15 mouse cellular contexts compared by ENCODE assay signal in genomic region chr1:23906082-23906481, GRCm38 (mm10). TPM values are rescaled to one million over a fixed set of nuclear protein-coding genes. Genes with fewer than 3 reads are reported as not detected.
DNase-seq lines count a peak whose midpoint lies in the region; ATAC-seq and TF ChIP-seq lines count a peak whose summit lies in the region.
"Had no signal": no experiment of that assay in that cellular context is flagged by ENCODE, and none has a peak within 500 bp of the region (broad histone marks: within the 10 kb centered on the region; RNA-seq: fewer than 3 reads in every experiment).

No protein-coding gene starts in this region.

- H3K4me1 ChIP-seq in kidney, postnatal 0 days (replicated peaks; ENCODE audit: insufficient read depth, low read length) = no peaks in the 10 kb centered on the region
- H3K4me1 ChIP-seq in E14TG2a.4 (replicated peaks; ENCODE audit: low read depth, low read length) = peaks cover 9% of the 10 kb centered on the region
- H3K4me1 ChIP-seq: midbrain, embryonic 12.5 days; neural tube, embryonic 15.5 days had no signal

- no peak overlapping the region for H3K27ac ChIP-seq in kidney, postnatal 0 days
- H3K27ac ChIP-seq: liver, embryonic 15.5 days; midbrain, embryonic 12.5 days; neural tube, embryonic 15.5 days had no signal

- H3K27me3 ChIP-seq in kidney, postnatal 0 days (ENCODE audit: insufficient read depth, low read length) = no peaks in the 10 kb centered on the region
- no peaks in the 10 kb centered on the region for H3K27me3 ChIP-seq in E14TG2a.4 (ENCODE audit: insufficient read depth, low read length)
- H3K27me3 ChIP-seq: liver, embryonic 15.5 days; midbrain, embryonic 12.5 days; neural tube, embryonic 15.5 days had no signal

- H3K9me3 ChIP-seq in kidney, postnatal 0 days (replicated peaks; ENCODE audit: low read length) = no peaks in the 10 kb centered on the region
- no peaks in the 10 kb centered on the region for H3K9me3 ChIP-seq in E14TG2a.4 (ENCODE audit: low read length)
- H3K9me3 ChIP-seq: liver, embryonic 15.5 days; midbrain, embryonic 12.5 days; neural tube, embryonic 15.5 days had no signal

- H3K4me2 ChIP-seq in kidney, postnatal 0 days (ENCODE audit: low read length) = no peak overlapping the region
- H3K4me2 ChIP-seq: liver, embryonic 15.5 days; midbrain, embryonic 12.5 days; neural tube, embryonic 15.5 days had no signal

- no peaks in the 10 kb centered on the region for H3K36me3 ChIP-seq in kidney, postnatal 0 days (ENCODE audit: insufficient read depth, low read length)
- no peaks in the 10 kb centered on the region for H3K36me3 ChIP-seq in E14TG2a.4 (ENCODE audit: insufficient read depth, low read length)
- H3K36me3 ChIP-seq: liver, embryonic 15.5 days; midbrain, embryonic 12.5 days; neural tube, embryonic 15.5 days had no signal

- peak; percentile 45 for DNase-seq in kidney, postnatal 0 days (ENCODE audit: low spot score)
- DNase-seq in kidney, postnatal 36 days = no peak
- DNase-seq in A20 (ENCODE audit: low read depth, low spot score) = peak; percentile 44
- DNase-seq in induced T-regulatory cell, adult 2 months (ENCODE audit: low read depth) = peak; percentile 68
- DNase-seq in layer of hippocampus, adult 8-10 months (ENCODE audit: low spot score in 2 of 2) = no peak
- no peak for DNase-seq in heart, adult 8-10 months (ENCODE audit: low spot score)
- DNase-seq: cerebellum, adult 9-10 months; heart, postnatal 14 days; kidney, adult 8-10 months; layer of hippocampus, postnatal 36 days; right cerebral cortex, postnatal 4 days had no signal

- H3K9ac ChIP-seq in kidney, postnatal 0 days (ENCODE audit: low read depth, low read length) = no peak overlapping the region
- H3K9ac ChIP-seq: liver, embryonic 15.5 days; midbrain, embryonic 12.5 days; neural tube, embryonic 15.5 days had no signal

- no peak for ATAC-seq in kidney, postnatal 0 days (replicated peaks; ENCODE audit: low FRiP score, low read depth)

- TF ChIP-seq CTCF in kidney, postnatal 0 days (IDR thresholded peaks at IDR 0.05; ENCODE audit: low read depth) = peak; percentile 79
- peak; percentile 55 for TF ChIP-seq CTCF in E14TG2a.4 (conservative IDR thresholded peaks at IDR 0.05; ENCODE audit: low read length)

- no peak overlapping the region for H3K4me3 ChIP-seq in kidney, postnatal 0 days (replicated peaks; ENCODE audit: low read depth, low read length)
- H3K4me3 ChIP-seq in E14TG2a.4 (replicated peaks; ENCODE audit: low read length) = no peak overlapping the region
- H3K4me3 ChIP-seq: liver, embryonic 15.5 days; midbrain, embryonic 12.5 days; neural tube, embryonic 15.5 days had no signal

RNA-seq across cellular contexts. Expression of gene Smap1, which starts 16.0 kb away (rescaled TPM):
- 50.4 and 53.1 TPM in 2 replicates for polyA plus RNA-seq in kidney, postnatal 0 days (2015; fragmentation: Nextera tagmentation; extraction: Ambion mirVana)
- total RNA-seq in layer of hippocampus, adult 8-10 months (2022) = 100 to 1,000 TPM; 121 to 138 (median 131) TPM
- total RNA-seq in heart, adult 8-10 months (2022) = 10 to 100 TPM; 13.9 to 18.3 (median 17.5) TPM

Comparison
In these comparisons a context has a peak if more than half of its experiments do, and no peak if none do; other contexts are left out.
1. DNase-seq: peak in kidney, postnatal 0 days (single experiment), A20 (single experiment) and induced T-regulatory cell, adult 2 months (single experiment); none in kidney, postnatal 36 days (0 of 2), layer of hippocampus, adult 8-10 months (0 of 2) and heart, adult 8-10 months (single experiment).
2. RNA of gene Smap1, which starts 16.0 kb away (total RNA-seq): 121 to 138 TPM in layer of hippocampus, adult 8-10 months; 13.9 to 18.3 TPM in heart, adult 8-10 months; every median in the first group is over 4 times any median in the second.